23 mouse cellular contexts compared by ENCODE assay signal in genomic region chr9:73358968-73359367, GRCm38 (mm10).
"Had no signal": no experiment of that assay in that cellular context is flagged by ENCODE, and none has a peak within 500 bp of the region (broad histone marks: within the 10 kb centered on the region; RNA-seq: fewer than 3 reads in every experiment).

No protein-coding gene starts in this region.

- H3K4me2 ChIP-seq: heart, embryonic 12.5 days; hindbrain, embryonic 12.5 days; hindbrain, embryonic 14.5 days; limb, embryonic 12.5 days had no signal

- H3K9ac ChIP-seq: heart, embryonic 12.5 days; hindbrain, embryonic 12.5 days; hindbrain, embryonic 14.5 days; limb, embryonic 12.5 days had no signal

- H3K36me3 ChIP-seq: heart, embryonic 10.5 days; heart, embryonic 12.5 days; hindbrain, embryonic 10.5 days; hindbrain, embryonic 12.5 days; limb, embryonic 10.5 days; limb, embryonic 12.5 days had no signal

- DNase-seq: gastrocnemius, adult 2 months; gastrocnemius, postnatal 10 days; gastrocnemius, postnatal 25 days; heart, adult 18-20 months; heart, postnatal 10 days; heart, postnatal 4 days; kidney, adult 11 months; kidney, adult 2 months; kidney, postnatal 10 days; kidney, postnatal 25 days; kidney, postnatal 4 days; liver had no signal

- H3K9me3 ChIP-seq: heart, embryonic 10.5 days; heart, embryonic 12.5 days; hindbrain, embryonic 10.5 days; hindbrain, embryonic 12.5 days; limb, embryonic 10.5 days; limb, embryonic 12.5 days had no signal

- ATAC-seq: hindbrain, embryonic 16.5 days; intestine, embryonic 16.5 days had no signal

- H3K27me3 ChIP-seq: heart, embryonic 12.5 days; hindbrain, embryonic 12.5 days; limb, embryonic 12.5 days had no signal

- H3K4me3 ChIP-seq: gastrocnemius, adult 2 months; heart, embryonic 10.5 days; heart, embryonic 12.5 days; hindbrain, embryonic 10.5 days; hindbrain, embryonic 12.5 days; layer of hippocampus, adult 2 months; left cerebral cortex, adult 2 months; limb, embryonic 10.5 days; limb, embryonic 12.5 days had no signal

- H3K27ac ChIP-seq: gastrocnemius, adult 2 months; heart, embryonic 10.5 days; hindbrain, embryonic 10.5 days; hindbrain, embryonic 12.5 days; hindbrain, embryonic 14.5 days; layer of hippocampus, adult 2 months; left cerebral cortex, adult 2 months; limb, embryonic 10.5 days; limb, embryonic 12.5 days had no signal

- H3K4me1 ChIP-seq: heart, embryonic 10.5 days; heart, embryonic 12.5 days; hindbrain, embryonic 10.5 days; hindbrain, embryonic 12.5 days; limb, embryonic 12.5 days had no signal
